Mouse (Mus musculus): ENCODE results near the gene Prpf39. TPM values are rescaled to one million over a fixed set of nuclear protein-coding genes. Genes with fewer than 3 reads are reported as not detected.
A peak's percentile ranks its signal among the peaks of the same experiment; 100 is the strongest.

Gene Prpf39
- 12.8 and 13.5 TPM in 2 replicates for polyA plus RNA-seq (2012; rRNA removed)

DNA sequence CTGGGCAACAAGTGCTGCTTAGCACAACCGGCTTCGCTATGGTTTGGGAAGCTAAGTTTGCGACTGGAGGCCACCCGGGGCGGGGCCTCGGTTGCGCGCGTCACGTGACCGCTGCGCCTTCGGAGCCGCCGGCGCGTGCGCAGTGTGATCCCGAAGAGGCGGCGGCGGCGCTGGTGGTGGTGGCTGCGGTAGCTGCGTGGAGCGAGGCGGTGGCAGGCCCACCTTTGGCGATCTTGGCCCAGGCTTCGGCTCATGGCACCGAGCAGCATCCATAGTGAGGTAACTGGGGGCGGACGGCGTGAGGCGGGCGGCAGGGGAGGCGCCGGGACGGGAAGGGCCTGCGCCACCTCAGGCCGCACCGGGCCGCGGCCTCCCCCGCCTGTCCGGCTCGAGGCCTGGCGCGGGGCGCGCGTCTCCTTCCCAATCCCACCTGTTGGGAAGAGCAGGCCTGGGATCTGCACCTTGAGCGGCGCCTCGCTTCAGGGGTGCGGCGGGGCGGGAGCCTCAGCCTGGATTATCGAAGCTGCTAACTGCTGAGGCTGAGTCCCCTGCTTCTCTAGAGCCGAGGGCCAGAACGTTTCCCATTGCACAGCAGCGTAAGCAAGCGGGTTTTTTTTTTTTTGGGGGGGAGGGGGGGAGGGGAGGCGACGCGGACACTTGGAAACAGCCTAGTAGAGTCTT, at the start of gene Prpf39:
Prpf39 (plus strand) TSS at position 144 of the 681 bp plus-strand sequence.
- peak; percentile 36 for DNase-seq (ENCODE audit: low read depth)

DNA sequence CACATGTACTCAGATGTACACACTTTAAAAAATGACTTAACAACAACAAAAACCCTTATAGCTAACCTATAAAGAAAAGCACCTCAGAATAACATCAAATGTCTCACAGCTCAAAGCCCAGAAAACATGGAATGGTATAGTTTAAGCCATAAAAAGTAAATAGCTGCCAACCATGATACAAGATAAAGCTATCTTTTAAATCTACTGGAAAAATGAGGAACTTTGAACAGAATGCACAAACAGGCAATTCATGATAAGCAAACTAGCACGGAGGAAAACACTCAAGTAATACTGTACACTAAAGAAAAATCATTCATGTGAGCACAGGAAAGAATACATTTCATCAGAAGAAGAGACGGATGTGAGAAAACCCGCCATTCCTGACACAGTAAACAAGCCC, 28.4 kb upstream of the Prpf39 start:
- no peak for DNase-seq (ENCODE audit: low read depth)

DNA sequence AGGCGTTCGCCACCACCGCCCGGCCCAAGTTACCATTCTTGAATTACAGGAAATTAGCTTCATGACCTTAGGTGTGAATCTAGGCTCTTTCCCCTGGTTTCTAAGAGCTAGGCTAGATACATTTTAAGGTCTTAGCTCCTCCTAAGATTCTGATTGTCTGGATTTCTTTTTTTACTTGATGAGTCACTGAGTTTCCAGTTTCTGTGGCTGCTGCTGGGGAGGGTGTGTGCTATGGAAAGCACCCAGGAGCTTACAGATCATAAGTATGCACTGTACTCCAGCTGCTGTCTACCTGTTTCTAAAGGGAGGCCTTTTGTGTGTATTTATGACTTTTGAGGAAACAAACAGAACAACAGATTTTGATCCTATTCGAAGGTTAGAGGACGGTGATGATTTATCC, 13.3 kb upstream of the Prpf39 start:
- DNase-seq (ENCODE audit: low read depth): no peak

DNA sequence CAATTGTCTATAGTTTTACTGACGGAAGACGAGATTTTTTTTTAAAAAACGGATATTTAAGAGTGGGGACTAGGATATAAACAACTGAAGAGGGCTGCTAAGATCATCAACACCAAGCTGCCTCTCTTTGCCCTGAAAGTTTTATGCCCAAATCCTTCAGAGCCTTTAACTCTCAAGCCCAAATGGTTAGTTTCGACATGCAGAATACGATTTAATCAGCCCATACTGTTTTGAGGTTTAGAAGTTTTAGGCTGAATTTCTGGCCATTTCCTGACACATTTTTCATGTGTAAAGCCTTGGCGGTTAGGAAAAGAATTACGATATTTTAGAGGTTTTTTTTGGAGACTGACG, 319 bp upstream of the Prpf39 start:
- DNase-seq (ENCODE audit: low read depth): no peak

DNA sequence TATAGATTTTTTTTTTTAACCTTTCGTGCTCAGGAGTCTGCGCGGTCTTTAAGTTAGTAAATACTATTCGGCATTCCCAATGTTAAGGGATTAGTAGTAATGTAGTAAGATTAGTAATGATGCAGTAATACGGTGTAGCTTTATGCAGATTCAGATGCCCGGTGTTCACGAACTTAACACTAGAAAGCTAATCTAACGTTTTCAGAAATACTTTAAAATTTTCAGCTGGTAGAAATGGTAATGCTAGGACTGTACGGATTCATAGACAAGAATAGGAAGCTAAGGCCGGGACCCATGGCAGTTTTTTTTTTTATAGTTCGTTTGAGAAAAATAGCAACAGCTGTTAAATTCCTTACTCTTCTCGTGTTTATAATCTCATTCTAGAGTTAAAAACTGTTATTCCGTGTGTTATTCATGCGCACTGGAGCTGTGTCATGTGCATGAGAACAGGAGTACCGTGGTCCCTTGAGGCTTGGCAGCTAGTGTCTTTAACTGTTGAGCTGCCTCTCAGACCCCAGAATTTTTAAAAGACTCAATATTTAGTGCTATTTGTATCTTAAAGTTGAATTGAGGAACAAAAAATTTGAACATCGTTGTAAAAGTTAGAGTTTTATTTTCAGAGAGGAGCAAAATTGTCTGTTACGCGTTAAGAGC, 886 bp downstream of the Prpf39 start:
- DNase-seq (ENCODE audit: low read depth): no peak

DNA sequence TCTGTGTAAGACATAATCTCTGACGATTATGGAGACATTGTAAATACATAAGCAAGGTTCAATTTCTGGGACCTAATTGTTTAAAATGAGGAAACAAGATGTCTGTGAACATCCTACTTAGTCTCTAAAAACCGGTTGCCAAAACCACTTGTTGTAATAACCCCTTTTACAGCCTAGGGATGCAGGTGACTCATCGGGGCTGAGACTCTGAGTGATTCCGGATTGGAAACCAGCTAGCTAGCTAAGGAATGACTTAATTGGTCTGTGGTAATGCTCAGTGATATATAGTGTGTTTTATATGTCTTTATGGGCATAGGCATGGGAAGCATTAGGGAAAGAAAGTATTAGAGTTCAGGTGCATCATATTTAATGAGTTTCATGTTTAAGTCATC, 1.4 kb downstream of the Prpf39 start:
- DNase-seq (ENCODE audit: low read depth): peak; percentile 80

DNA sequence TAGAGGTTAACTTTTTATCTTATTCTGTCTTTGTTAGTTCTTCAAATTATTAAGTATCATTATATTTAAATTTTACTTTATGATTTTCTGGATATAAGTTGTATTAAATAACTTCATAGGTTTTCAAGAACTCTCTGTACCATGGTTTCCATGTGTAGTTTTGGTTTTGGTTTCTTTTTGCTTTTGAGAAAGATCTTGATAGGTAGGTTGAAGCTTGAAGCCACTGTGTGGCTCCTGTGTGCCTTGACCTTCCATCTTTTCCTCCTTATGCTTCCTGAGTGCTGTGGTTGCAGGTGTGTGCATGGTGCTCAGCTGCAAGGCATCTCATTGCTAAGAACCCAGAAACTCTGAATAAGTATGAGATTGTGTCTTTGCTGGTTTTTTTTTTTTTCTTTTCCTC, 12.7 kb downstream of the Prpf39 start:
- DNase-seq (ENCODE audit: low read depth): no peak

DNA sequence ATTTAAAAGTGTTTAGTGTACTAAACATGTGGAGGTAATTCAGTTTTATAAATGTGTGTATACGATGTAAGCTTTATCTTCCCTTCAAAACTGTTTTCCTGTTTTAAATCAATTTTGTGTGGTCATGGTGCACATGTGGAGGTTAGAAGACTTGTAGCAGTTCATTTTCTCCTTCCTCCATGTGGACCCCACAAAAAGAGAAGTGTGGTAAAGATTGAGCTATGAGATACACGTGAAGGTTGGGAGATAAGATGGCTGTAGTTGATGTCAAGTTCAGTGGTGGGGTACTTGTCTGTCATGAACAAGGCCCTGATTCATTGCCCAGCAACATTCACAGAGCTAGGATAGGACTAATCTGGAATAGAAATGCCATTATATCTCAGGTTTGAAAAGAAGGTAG, 22.1 kb downstream of the Prpf39 start:
- DNase-seq (ENCODE audit: low read depth): no peak

DNA sequence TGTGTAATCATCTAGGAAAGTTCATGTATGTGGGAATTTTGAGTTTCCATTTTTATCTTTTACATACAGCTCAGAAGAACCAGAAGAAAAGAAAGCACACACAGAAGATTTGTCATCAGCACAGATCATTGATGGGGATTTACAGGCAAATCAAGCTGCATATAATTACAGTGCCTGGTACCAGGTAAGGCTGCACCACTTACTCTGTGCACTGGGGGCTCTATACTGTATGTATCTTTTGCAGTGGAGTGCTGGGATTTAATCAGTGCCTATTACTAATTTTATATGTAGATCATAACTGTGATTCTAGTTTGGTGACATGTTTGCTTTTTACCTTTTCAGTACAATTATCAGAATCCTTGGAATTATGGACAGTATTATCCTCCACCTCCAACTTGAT, 24.9 kb downstream of the Prpf39 start:
- DNase-seq (ENCODE audit: low read depth): no peak

DNA sequence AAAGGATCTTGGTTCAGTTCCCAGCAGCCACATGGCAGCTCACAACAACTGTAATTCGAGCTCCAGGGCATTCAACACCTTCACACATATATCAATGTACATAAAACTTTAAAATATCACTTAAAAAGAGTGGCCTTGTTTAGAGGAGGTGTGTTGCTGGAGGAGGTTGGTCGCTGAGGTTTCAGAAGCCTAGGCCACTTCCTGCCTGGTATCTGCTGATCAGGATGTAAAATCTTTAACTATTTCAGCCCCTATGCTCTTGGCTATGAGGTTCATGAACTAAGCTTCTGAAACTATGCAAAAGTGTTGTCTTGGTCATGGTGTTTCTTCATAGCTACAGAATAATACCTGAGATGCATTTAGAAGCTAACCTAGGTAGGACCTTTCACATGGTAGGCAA, 29.1 kb downstream of the Prpf39 start:
- DNase-seq (ENCODE audit: low read depth): no peak

DNA sequence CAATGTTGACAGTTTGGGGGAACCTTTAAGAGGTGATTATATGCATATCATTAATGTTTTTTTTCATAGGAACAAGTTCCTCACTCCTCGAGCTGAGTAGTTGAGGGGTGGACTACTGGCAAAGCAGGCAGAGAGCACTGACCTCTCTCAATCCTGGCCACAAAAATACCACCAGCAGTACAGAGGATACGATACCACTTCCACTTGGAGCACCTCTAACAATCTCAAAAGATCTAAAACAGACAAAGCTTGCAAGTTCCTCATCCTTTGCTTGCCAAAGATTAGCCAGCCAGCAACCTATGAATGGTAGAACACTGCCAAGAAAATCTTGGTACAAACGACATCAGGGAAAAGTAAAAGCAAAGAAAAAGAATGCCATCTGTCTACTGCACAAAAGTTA, 30.1 kb downstream of the Prpf39 start:
- DNase-seq (ENCODE audit: low read depth): no peak

DNA sequence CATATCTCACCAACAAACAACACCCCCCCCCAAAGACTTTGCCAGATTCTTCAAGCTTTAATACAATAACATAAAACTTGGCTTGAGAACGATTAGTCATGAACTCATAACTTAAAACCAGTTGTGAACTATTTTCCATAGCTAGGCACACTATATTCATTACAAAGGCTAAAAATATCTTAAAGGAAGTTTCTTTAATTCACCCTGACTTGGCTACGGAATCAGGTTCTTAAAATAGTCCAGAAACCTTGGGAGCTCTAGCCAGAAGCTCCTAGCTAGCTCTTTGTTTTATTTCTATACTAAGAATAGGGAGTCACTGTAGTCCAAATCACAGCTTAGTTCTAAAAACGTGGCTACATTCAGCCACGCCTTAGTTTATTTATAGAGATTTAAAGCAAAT, 32.3 kb downstream of the Prpf39 start:
- no peak for DNase-seq (ENCODE audit: low read depth)

DNA sequence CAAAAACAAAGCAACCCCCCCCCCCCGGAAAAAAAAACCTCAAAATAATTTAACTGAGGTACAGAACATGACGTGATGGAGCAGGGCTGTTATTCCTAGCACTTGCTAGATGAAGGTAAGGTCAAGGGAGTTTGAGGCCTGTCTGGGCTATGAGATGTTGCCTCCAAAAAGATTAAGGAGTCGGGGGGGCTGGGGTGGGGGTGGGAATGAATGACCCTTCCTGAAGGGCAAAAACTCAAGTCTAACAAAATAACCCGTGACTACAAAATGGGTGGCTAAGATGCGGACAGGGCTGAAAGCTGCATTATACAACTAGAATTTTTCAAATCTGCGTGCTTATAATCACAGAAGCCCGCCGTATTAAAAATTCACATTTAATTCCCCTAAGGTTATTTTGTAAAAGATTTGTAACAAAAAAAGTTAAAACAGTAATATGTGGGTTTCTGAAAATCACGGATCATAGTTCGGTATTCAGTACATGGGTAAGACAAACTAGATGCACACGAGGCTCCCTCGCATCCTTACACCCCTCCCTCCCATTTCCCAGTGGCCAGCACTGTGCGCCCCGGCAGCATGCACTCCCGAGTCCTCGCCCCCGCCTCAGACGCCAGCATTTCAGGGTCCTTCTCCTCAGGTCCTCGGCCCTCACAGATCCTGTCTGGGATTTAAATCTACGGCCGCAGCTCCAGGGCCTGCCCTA, 36.9 kb downstream of the Prpf39 start:
- DNase-seq (ENCODE audit: low read depth): no peak

DNA sequence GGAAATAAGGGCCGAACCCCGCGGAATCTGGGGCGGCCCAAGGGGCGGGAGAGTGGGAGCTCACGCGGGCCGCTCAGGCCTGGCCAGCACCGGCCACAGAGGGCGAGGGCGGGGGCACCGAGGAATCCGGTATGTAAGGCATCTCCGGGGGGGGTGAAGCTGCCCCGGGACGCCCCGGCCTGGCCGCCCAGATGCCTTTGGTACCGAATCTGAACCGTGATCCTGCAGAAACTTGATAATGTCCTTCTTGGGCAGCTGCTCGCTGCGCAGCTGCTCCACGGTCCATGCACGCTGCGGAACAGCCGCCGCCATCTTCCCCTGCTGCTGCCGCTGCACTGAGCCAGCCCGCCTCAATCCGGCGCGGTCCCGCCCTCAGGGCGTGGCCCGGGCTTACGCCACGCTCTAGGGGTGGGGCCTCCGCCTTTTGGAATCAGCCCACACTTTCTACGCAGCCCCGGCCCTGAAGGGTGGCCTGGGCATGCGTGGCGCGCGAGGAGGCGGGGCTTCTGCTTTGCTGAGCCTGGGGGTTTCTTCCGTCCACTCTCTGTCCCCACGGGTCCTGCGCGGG, 37.6 kb downstream of the Prpf39 start, which contains the start of gene Fkbp3:
Fkbp3 (minus strand) TSS at position 397 of the 568 bp plus-strand sequence.
- peak; percentile 68 for DNase-seq (ENCODE audit: low read depth)

DNA sequence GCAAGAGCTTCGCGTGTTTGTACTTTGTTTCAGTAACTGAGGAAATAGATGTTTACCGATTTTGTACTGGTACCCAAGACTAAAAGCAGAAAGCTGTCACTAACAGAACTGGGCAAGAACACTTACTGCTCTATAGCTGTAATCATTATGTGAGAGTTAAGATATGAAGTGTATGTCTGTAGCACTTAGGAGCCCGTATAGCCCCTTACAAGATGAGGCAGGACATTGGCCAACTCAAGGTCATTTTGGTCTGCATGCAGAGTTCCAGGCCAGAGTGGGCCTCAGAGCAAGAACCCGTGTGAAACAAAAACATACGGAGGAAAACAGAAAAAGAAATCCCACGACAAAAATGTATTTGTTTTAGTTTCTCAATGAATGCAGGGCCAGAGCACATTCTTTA, 38.5 kb downstream of the Prpf39 start:
- DNase-seq (ENCODE audit: low read depth): no peak

DNA sequence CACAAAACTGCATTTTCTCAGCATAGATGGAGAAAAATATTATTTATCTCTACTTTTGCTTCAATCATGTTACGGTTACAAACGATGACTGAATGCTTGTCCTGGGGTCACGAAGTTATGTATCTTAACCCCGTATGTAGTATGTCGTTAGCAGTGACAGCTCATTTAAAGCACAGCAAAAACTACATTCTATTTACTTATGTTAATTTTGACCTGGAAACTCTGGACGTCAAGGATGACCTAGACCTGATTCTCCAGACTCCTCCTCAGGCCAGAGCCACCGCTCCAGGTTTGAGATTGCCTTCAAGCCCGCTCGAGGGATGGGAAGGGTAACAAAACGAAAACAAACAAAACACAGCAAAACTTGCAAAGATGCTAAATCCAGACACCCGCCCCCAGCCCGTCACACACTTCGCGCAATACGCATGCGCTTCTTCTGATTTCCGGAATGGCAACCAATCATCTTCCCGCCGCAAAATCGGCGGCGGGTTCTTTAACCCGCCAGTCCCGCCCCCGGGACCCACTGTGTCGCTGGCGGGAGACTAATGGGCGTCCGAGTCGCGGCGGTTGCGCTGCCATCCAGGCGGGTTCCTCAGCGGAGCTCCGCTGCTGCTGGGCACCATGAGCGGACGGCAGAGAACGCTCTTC, 39.1 kb downstream of the Prpf39 start, which contains the start of gene Fancm:
Fancm (plus strand) TSS at position 519 of the 648 bp plus-strand sequence.
- peak; percentile 24 for DNase-seq (ENCODE audit: low read depth)

DNA sequence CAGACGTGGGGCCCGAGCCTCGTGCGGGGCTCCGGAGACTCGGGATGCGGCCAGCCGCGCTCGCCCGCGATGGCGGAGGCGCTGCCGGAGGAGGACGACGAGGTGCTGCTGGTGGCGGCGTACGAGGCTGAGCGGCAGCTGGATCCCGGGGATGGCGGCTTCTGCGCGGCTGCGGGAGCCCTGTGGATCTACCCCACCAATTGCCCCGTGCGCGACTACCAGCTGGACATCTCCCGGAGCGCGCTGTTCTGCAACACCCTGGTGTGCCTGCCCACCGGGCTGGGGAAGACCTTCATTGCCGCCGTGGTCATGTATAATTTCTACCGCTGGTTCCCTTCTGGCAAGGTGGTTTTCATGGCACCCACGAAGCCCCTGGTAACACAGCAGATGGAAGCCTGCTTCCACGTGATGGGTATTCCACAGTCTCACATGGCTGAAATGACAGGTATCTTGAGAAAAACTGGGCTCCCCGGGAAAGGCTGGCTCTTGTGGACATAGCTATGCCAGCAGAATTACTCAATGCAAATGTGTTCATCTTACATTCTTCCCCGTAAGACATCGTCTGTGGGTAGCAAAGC, 39.7 kb downstream of the Prpf39 start:
- DNase-seq (ENCODE audit: low read depth): no peak

DNA sequence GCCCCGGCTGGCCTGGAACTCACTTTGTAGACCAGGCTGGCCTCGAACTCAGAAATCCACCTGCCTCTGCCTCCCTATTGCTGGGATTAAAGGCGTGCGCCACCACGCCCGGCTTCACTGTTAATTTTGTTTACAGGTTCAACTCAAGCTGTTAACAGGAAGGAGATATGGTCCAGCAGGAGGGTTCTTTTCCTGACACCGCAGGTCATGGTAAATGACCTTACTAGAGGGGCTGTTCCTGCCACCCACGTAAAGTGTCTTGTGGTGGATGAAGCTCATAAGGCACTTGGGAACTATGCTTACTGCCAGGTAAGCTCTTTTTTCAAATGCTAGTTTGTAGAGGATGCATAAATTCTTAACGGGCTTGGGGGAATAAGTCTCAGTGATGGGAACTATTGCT, 40.8 kb downstream of the Prpf39 start:
- no peak for DNase-seq (ENCODE audit: low read depth)

DNA sequence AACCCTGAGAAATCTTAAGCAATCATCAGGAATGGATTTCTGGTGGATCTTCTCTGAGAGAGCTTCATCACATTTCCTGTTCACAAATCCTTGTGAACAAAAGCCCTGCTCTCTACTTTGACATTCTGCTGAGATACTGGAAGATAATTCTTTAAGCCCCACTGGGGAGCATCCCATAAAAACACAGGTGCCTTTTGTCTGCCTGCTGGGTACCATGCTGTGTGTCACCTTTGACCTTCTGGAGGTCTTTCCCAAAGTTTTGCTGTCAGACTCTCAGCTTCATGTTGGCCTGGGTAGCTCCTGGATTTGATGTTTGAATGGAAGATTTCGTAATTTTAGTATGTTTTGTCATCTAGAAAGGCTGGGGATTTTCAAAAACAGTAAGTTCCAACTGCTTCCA, 72.6 kb downstream of the Prpf39 start:
- DNase-seq (ENCODE audit: low read depth): no peak

DNA sequence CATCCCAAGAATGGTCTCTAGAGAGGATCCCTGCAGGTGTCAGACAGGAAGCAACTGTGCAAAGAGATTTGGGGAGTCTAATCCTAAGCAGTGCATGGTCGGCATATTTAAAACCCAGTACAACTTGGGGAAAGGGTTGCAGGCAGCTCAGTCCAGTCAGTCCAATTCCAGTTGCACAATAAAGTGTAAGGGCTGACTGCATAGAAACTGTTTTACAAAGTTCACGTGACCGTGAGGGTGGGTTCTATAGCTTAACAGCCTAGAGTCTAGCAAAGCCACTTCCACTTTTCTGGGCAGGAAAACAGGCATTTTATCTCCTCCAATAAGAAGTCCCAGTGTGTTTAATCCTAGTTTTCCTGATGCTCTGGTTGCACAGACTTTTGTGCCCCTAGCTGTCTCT, 75.4 kb downstream of the Prpf39 start:
- DNase-seq (ENCODE audit: low read depth): no peak

DNA sequence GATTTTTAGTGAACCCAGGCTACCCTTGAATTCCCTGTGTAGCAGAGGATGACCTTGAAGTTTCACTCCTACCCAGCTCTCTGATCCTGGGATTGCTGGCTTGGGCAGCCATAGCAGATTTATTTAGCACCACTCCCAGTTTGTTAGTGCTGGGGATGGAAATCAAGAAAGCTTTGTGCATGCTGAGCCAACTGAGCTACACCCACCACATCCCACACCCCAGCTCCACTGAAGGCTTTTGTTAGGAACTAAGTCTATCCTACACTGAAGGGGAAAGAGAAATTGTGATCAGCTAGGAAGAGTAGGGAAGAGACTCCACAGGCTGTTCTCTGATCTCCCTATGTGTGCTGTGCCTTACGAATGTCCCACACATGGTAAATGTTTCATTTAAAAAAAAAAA, 76.7 kb downstream of the Prpf39 start:
- no peak for DNase-seq (ENCODE audit: low read depth)
